ENCODE assay signal across 22 mouse cellular contexts in genomic region chr14:97396385-97396784, GRCm38 (mm10).
A peak's percentile ranks its signal among the peaks of the same experiment; 100 is the strongest.
DNase-seq lines count a peak whose midpoint lies in the region; ATAC-seq lines count a peak whose summit lies in the region.
"Had no signal": no experiment of that assay in that cellular context is flagged by ENCODE, and none has a peak within 500 bp of the region (broad histone marks: within the 10 kb centered on the region; RNA-seq: fewer than 3 reads in every experiment).

No protein-coding gene starts in this region.

- no peak overlapping the region for H3K4me3 ChIP-seq in midbrain, embryonic 12.5 days
- H3K4me3 ChIP-seq in midbrain, embryonic 16.5 days (ENCODE audit: low read depth, low read length), result no peak overlapping the region
- no peak overlapping the region for H3K4me3 ChIP-seq in forebrain, embryonic 14.5 days (ENCODE audit: low read depth, low read length)
- H3K4me3 ChIP-seq: embryonic facial prominence, embryonic 15.5 days; heart, embryonic 15.5 days; myocyte had no signal

- ATAC-seq in midbrain, embryonic 12.5 days (ENCODE audit: low FRiP score, low read depth), result peak; percentile 57; the same call in 1 of the 2 replicates
- ATAC-seq in midbrain, embryonic 16.5 days, result no peak
- ATAC-seq in forebrain, embryonic 14.5 days, result peak; percentile 70
- ATAC-seq: inflammation-experienced regulatory T-cells, adult 6 months had no signal

- DNase-seq in embryo, embryonic 10 days (ENCODE audit: low spot score), result peak; percentile 31
- no peak for DNase-seq in embryo, embryonic 9.5 days (ENCODE audit: extremely low spot score)
- DNase-seq in forebrain, embryonic 14.5 days (ENCODE audit: low spot score), result peak; percentile 32
- peak; percentile 27 for DNase-seq in mesoderm, embryonic 11.5 days (ENCODE audit: low read depth, low spot score)
- no peak for DNase-seq in urinary bladder, postnatal 25 days (ENCODE audit: low spot score)
- DNase-seq in liver, result no peak
- DNase-seq: adrenal gland, adult 8-10 months; cerebellum, adult 9-11 months; heart, adult 18-20 months; heart, postnatal 4 days; kidney, adult 2 months; kidney, postnatal 10 days; lung, adult 18-20 months; lung, postnatal 14 days; thymus, postnatal 14 days had no signal

- H3K4me2 ChIP-seq in midbrain, embryonic 12.5 days (replicated peaks), result no peak overlapping the region
- no peak overlapping the region for H3K4me2 ChIP-seq in midbrain, embryonic 16.5 days (ENCODE audit: low read length)
- H3K4me2 ChIP-seq in forebrain, embryonic 14.5 days (ENCODE audit: low read length), result peak overlapping the region; percentile 21; the same call in 1 of the 2 replicates
- H3K4me2 ChIP-seq: embryonic facial prominence, embryonic 15.5 days; heart, embryonic 15.5 days; liver, embryonic 11.5 days had no signal

- H3K4me1 ChIP-seq in midbrain, embryonic 12.5 days, result peaks cover 9% of the 10 kb centered on the region
- no peaks in the 10 kb centered on the region for H3K4me1 ChIP-seq in midbrain, embryonic 16.5 days (ENCODE audit: control insufficient read depth, insufficient read depth, low read length)
- H3K4me1 ChIP-seq in forebrain, embryonic 14.5 days (ENCODE audit: control insufficient read depth, insufficient read depth, low read length), result peaks cover 5% of the 10 kb centered on the region
- H3K4me1 ChIP-seq: embryonic facial prominence, embryonic 15.5 days; heart, embryonic 15.5 days had no signal

- H3K9ac ChIP-seq in midbrain, embryonic 12.5 days (replicated peaks), result no peak overlapping the region
- H3K9ac ChIP-seq in midbrain, embryonic 16.5 days (ENCODE audit: low read depth, low read length), result no peak overlapping the region
- H3K9ac ChIP-seq in forebrain, embryonic 14.5 days (ENCODE audit: low read length), result no peak overlapping the region
- H3K9ac ChIP-seq: embryonic facial prominence, embryonic 15.5 days; heart, embryonic 15.5 days had no signal

- no peaks in the 10 kb centered on the region for H3K9me3 ChIP-seq in midbrain, embryonic 12.5 days
- H3K9me3 ChIP-seq in midbrain, embryonic 16.5 days (replicated peaks; ENCODE audit: control insufficient read depth, low read length, poor library complexity, severe bottlenecking), result no peaks in the 10 kb centered on the region
- H3K9me3 ChIP-seq in forebrain, embryonic 14.5 days (replicated peaks; ENCODE audit: control insufficient read depth, low read length), result no peaks in the 10 kb centered on the region
- H3K9me3 ChIP-seq: embryonic facial prominence, embryonic 15.5 days; heart, embryonic 15.5 days had no signal

- H3K27me3 ChIP-seq in midbrain, embryonic 12.5 days, result no peaks in the 10 kb centered on the region
- H3K27me3 ChIP-seq in midbrain, embryonic 16.5 days (ENCODE audit: control insufficient read depth, insufficient read depth, low read depth, low read length), result no peaks in the 10 kb centered on the region
- no peaks in the 10 kb centered on the region for H3K27me3 ChIP-seq in forebrain, embryonic 14.5 days (replicated peaks; ENCODE audit: control insufficient read depth, insufficient read depth, low read length)
- H3K27me3 ChIP-seq: embryonic facial prominence, embryonic 15.5 days; heart, embryonic 15.5 days had no signal

- WGBS in midbrain, embryonic 12.5 days, result 45% methylated on average over 7 of the region's 7 CpGs
- WGBS in midbrain, embryonic 16.5 days, result 50% methylated on average over 7 of the region's 7 CpGs
- 28% methylated on average over 7 of the region's 7 CpGs for WGBS in forebrain, embryonic 14.5 days

- no peaks in the 10 kb centered on the region for H3K36me3 ChIP-seq in midbrain, embryonic 12.5 days
- H3K36me3 ChIP-seq in midbrain, embryonic 16.5 days (ENCODE audit: control insufficient read depth, insufficient read depth, low read length), result no peaks in the 10 kb centered on the region
- H3K36me3 ChIP-seq in forebrain, embryonic 14.5 days (ENCODE audit: control insufficient read depth, insufficient read depth, low read length), result no peaks in the 10 kb centered on the region
- H3K36me3 ChIP-seq: embryonic facial prominence, embryonic 15.5 days; heart, embryonic 15.5 days had no signal

- H3K27ac ChIP-seq in midbrain, embryonic 12.5 days (replicated peaks), result 0 out of 2 replicates have a peak overlapping the region, but pooled peaks have one; percentile 42
- no peak overlapping the region for H3K27ac ChIP-seq in midbrain, embryonic 16.5 days (ENCODE audit: low read length)
- no peak overlapping the region for H3K27ac ChIP-seq in forebrain, embryonic 14.5 days (ENCODE audit: low read depth, low read length)
- H3K27ac ChIP-seq: embryonic facial prominence, embryonic 15.5 days; heart, embryonic 15.5 days had no signal

Comparison
In these comparisons a context has a peak if more than half of its experiments do, and no peak if none do; other contexts are left out.
1. DNase-seq: peak in embryo, embryonic 10 days (single experiment), forebrain, embryonic 14.5 days (single experiment) and mesoderm, embryonic 11.5 days (single experiment); none in embryo, embryonic 9.5 days (single experiment), urinary bladder, postnatal 25 days (single experiment) and liver (single experiment).